Mouse (Mus musculus) midbrain, embryonic 16.5 days (tissue): ENCODE data around the gene Alkbh5. TPM values are rescaled to one million over a fixed set of nuclear protein-coding genes. Genes with fewer than 3 reads are reported as not detected.

Source experiments
- ATAC-seq: fragments of 200-750 bp; cut with Nextera tagmentation; 2 replicates; pipeline ENCODE4 v1.8.0; 2017; ENCODE audit warnings: moderate TSS enrichment
- H3K27ac ChIP-seq: fragments of 300-500 bp; sonication (generic); 2 replicates; pipeline ENCODE4 v1.5.1; 2014; ENCODE audit warnings: mild to moderate bottlenecking, low read length, mixed read lengths
- H3K27me3 ChIP-seq: fragments of 300-500 bp; sonication (generic); 2 replicates; pipeline ENCODE4 v1.6.1; 2014; ENCODE audit warnings: low read depth, low read length, mixed read lengths; ENCODE audit not compliant: control insufficient read depth, insufficient read depth
- H3K36me3 ChIP-seq: fragments of 300-500 bp; sonication (generic); 2 replicates; pipeline ENCODE4 v1.6.1; 2014; ENCODE audit warnings: mild to moderate bottlenecking, low read length, moderate library complexity, mixed read lengths; ENCODE audit not compliant: control insufficient read depth, insufficient read depth
- H3K4me1 ChIP-seq: fragments of 300-500 bp; sonication (generic); 2 replicates; pipeline ENCODE4 v1.6.1; 2014; ENCODE audit warnings: mild to moderate bottlenecking, low read length, mixed read lengths; ENCODE audit not compliant: control insufficient read depth, insufficient read depth
- H3K4me2 ChIP-seq: fragments of 300-500 bp; sonication (generic); 2 replicates; pipeline ENCODE4 v1.6.1; 2014; ENCODE audit warnings: mild to moderate bottlenecking, low read length, mixed read lengths
- H3K4me3 ChIP-seq: fragments of 300-500 bp; sonication (generic); 2 replicates; pipeline ENCODE4 v1.5.1; 2014; ENCODE audit warnings: low read depth, mild to moderate bottlenecking, low read length, moderate library complexity, mixed read lengths
- H3K9ac ChIP-seq: fragments of 300-500 bp; sonication (generic); 2 replicates; pipeline ENCODE4 v1.6.1; 2014; ENCODE audit warnings: low read depth, low read length, mixed read lengths
- H3K9me3 ChIP-seq: fragments of 300-500 bp; sonication (generic); replicated peaks from 2 replicates; pipeline ENCODE4 v1.6.1; 2014; ENCODE audit warnings: mild to moderate bottlenecking, low read length, mixed read lengths; ENCODE audit not compliant: control insufficient read depth, poor library complexity, severe bottlenecking
- WGBS: fragments of 180-500 bp; shearing (Covaris S2); extraction: QIAGEN DNeasy Blood & Tissue Kit; methylation state at CpG from one replicate; pipeline ENCODE4 v1.1.7; 2014; 5-methylcytosine and 5-hydroxymethylcytosine counted together
- polyA plus RNA-seq: library from polyadenylated mRNA; unstranded; fragments of >200 nt; fragmentation: Nextera tagmentation; extraction: Ambion mirVana; gene quantifications from 2 replicates; pipeline ENCODE4 v1.2.1, GENCODE M21; 2015

Alkbh5 gene
- polyA plus RNA-seq, 1 experiment from 2014 or later: 20.3 TPM

- no peaks in the 10 kb centered on the region for H3K4me1 ChIP-seq
- no peaks in the 10 kb centered on the region for H3K27me3 ChIP-seq
- H3K4me3 ChIP-seq: no peak overlapping the region
- ATAC-seq: no peak
- H3K4me2 ChIP-seq: no peak overlapping the region
- H3K27ac ChIP-seq: no peak overlapping the region
- 79% methylated on average over 4 of the region's 4 CpGs for WGBS
- no peaks in the 10 kb centered on the region for H3K9me3 ChIP-seq
- H3K9ac ChIP-seq: no peak overlapping the region
- H3K36me3 ChIP-seq: no peaks in the 10 kb centered on the region
These were observed 17.9 kb upstream of the Alkbh5 start for GRCm38 (mm10) chr11:60518305-60518704.

GRCm38 (mm10) chr11:60522027-60522426 lies 14.2 kb upstream of the Alkbh5 start:
- 80% methylated on average over 5 of the region's 5 CpGs for WGBS
- no peak overlapping the region for H3K9ac ChIP-seq
- no peak overlapping the region for H3K4me2 ChIP-seq
- H3K4me1 ChIP-seq: no peaks in the 10 kb centered on the region
- no peak overlapping the region for H3K4me3 ChIP-seq
- H3K27me3 ChIP-seq: no peaks in the 10 kb centered on the region
- no peaks in the 10 kb centered on the region for H3K9me3 ChIP-seq
- ATAC-seq: no peak
- no peak overlapping the region for H3K27ac ChIP-seq
- no peaks in the 10 kb centered on the region for H3K36me3 ChIP-seq

- H3K4me2 ChIP-seq: no peak overlapping the region
- H3K27ac ChIP-seq: no peak overlapping the region
- H3K36me3 ChIP-seq: no peaks in the 10 kb centered on the region
- ATAC-seq: no peak
- H3K9ac ChIP-seq: no peak overlapping the region
- no peak overlapping the region for H3K4me3 ChIP-seq
- H3K9me3 ChIP-seq: no peaks in the 10 kb centered on the region
- WGBS: 92% methylated on average over 6 of the region's 6 CpGs
- no peaks in the 10 kb centered on the region for H3K4me1 ChIP-seq
- H3K27me3 ChIP-seq: no peaks in the 10 kb centered on the region
These were observed 13.4 kb upstream of the Alkbh5 start for GRCm38 (mm10) chr11:60522661-60523365.

- H3K4me3 ChIP-seq: no peak overlapping the region
- no peaks in the 10 kb centered on the region for H3K9me3 ChIP-seq
- no peak for ATAC-seq
- H3K27me3 ChIP-seq: no peaks in the 10 kb centered on the region
- H3K36me3 ChIP-seq: no peaks in the 10 kb centered on the region
- no peak overlapping the region for H3K4me2 ChIP-seq
- 65% methylated on average over 4 of the region's 4 CpGs for WGBS
- H3K9ac ChIP-seq: no peak overlapping the region
- no peaks in the 10 kb centered on the region for H3K4me1 ChIP-seq
- no peak overlapping the region for H3K27ac ChIP-seq
These were observed 9.7 kb upstream of the Alkbh5 start for GRCm38 (mm10) chr11:60526461-60526860.

GRCm38 (mm10) chr11:60535676-60536075 lies 505 bp upstream of the Alkbh5 start:
- WGBS: 83% methylated on average over 2 of the region's 2 CpGs
- Histone ChIP-seq H3K9ac (peak overlapping the region; percentile 86), H3K36me3 (no peaks in the 10 kb centered on the region), H3K4me3 (peak overlapping the region; percentile 89; the same call in 1 of the 2 replicates), H3K27me3 (no peaks in the 10 kb centered on the region), H3K9me3 (no peaks in the 10 kb centered on the region), H3K4me2 (peak overlapping the region; percentile 72), H3K27ac (peak overlapping the region; percentile 99), H3K4me1 (peaks cover 24% of the 10 kb centered on the region)
- no peak for ATAC-seq

GRCm38 (mm10) chr11:60536859-60537467 lies 782 bp downstream of the Alkbh5 start:
- peak; percentile 89 for ATAC-seq
- H3K4me2 ChIP-seq: peak overlapping the region; percentile 72
- no peaks in the 10 kb centered on the region for H3K36me3 ChIP-seq
- no peaks in the 10 kb centered on the region for H3K27me3 ChIP-seq
- under 1% methylated on average over 37 of the region's 37 CpGs for WGBS
- peak overlapping the region; percentile 99 for H3K27ac ChIP-seq
- peak overlapping the region; percentile 86 for H3K9ac ChIP-seq
- H3K9me3 ChIP-seq: no peaks in the 10 kb centered on the region
- peak overlapping the region; percentile 89 for H3K4me3 ChIP-seq
- peaks cover 36% of the 10 kb centered on the region for H3K4me1 ChIP-seq

- Histone ChIP-seq H3K36me3 (no peaks in the 10 kb centered on the region), H3K4me2 (peak overlapping the region; percentile 96), H3K4me1 (peaks cover 42% of the 10 kb centered on the region), H3K9me3 (no peaks in the 10 kb centered on the region), H3K4me3 (peak overlapping the region; percentile 89), H3K27me3 (no peaks in the 10 kb centered on the region), H3K27ac (peak overlapping the region; percentile 99), H3K9ac (peak overlapping the region; percentile 86)
- under 1% methylated on average over 91 of the region's 91 CpGs for WGBS
- ATAC-seq: peak; percentile 92
These were observed 1.5 kb downstream of the Alkbh5 start for GRCm38 (mm10) chr11:60537468-60538347.

- Histone ChIP-seq H3K4me1 (peaks cover 49% of the 10 kb centered on the region), H3K4me3 (peak overlapping the region; percentile 89), H3K4me2 (peak overlapping the region; percentile 96), H3K27me3 (no peaks in the 10 kb centered on the region), H3K36me3 (no peaks in the 10 kb centered on the region), H3K9ac (peak overlapping the region; percentile 86), H3K9me3 (no peaks in the 10 kb centered on the region), H3K27ac (peak overlapping the region; percentile 99)
- WGBS: under 1% methylated on average over 92 of the region's 93 CpGs
- ATAC-seq: no peak
These were observed 2.4 kb downstream of the Alkbh5 start for GRCm38 (mm10) chr11:60538371-60539281.
